Mouse (Mus musculus): Measurements from ENCODE around the gene Hmcn1.

Hmcn1 gene

GRCm38 (mm10) chr1:150631856-150632171, 361.4 kb downstream of the Hmcn1 start:
- no peak for DNase-seq (ENCODE audit: low spot score)

GRCm38 (mm10) chr1:150631035-150631855, 362.0 kb downstream of the Hmcn1 start:
- DNase-seq (ENCODE audit: low spot score), result no peak

- DNase-seq (ENCODE audit: low spot score), result no peak
Measured at GRCm38 (mm10) chr1:150623226-150623625, 370.0 kb downstream of the Hmcn1 start.

GRCm38 (mm10) chr1:150610539-150610938, 382.7 kb downstream of the Hmcn1 start:
- DNase-seq (ENCODE audit: low spot score), result no peak

GRCm38 (mm10) chr1:150606173-150606572, 387.1 kb downstream of the Hmcn1 start:
- no peak for DNase-seq (ENCODE audit: low spot score)

GRCm38 (mm10) chr1:150593614-150594013, 399.6 kb downstream of the Hmcn1 start:
- no peak for DNase-seq (ENCODE audit: low spot score)

GRCm38 (mm10) chr1:150591253-150591652, 402.0 kb downstream of the Hmcn1 start:
- DNase-seq (ENCODE audit: low spot score), result peak; percentile 15

GRCm38 (mm10) chr1:150587410-150587809, 405.8 kb downstream of the Hmcn1 start:
- no peak for DNase-seq (ENCODE audit: low spot score)

GRCm38 (mm10) chr1:150584477-150584876, 408.8 kb downstream of the Hmcn1 start:
- DNase-seq (ENCODE audit: low spot score), result no peak

- DNase-seq (ENCODE audit: low spot score), result no peak
Measured at GRCm38 (mm10) chr1:150583734-150584133, 409.5 kb downstream of the Hmcn1 start.

GRCm38 (mm10) chr1:150580561-150580960, 412.7 kb downstream of the Hmcn1 start:
- no peak for DNase-seq (ENCODE audit: low spot score)

- DNase-seq (ENCODE audit: low spot score), result no peak
Measured at GRCm38 (mm10) chr1:150573407-150573806, 419.8 kb downstream of the Hmcn1 start.

GRCm38 (mm10) chr1:150570562-150571156, 422.6 kb downstream of the Hmcn1 start:
- no peak for DNase-seq (ENCODE audit: low spot score)

GRCm38 (mm10) chr1:150569820-150570543, 423.3 kb downstream of the Hmcn1 start:
- no peak for DNase-seq (ENCODE audit: low spot score)

GRCm38 (mm10) chr1:150566287-150566686, 426.9 kb downstream of the Hmcn1 start:
- DNase-seq (ENCODE audit: low spot score), result no peak

GRCm38 (mm10) chr1:150556621-150557020, 436.6 kb downstream of the Hmcn1 start:
- DNase-seq (ENCODE audit: low spot score), result no peak

- DNase-seq (ENCODE audit: low spot score), result no peak
Measured at GRCm38 (mm10) chr1:150551390-150551789, 441.8 kb downstream of the Hmcn1 start.

- no peak for DNase-seq (ENCODE audit: low spot score)
Measured at GRCm38 (mm10) chr1:150546463-150546862, 446.8 kb downstream of the Hmcn1 start.

GRCm38 (mm10) chr1:150540267-150540666, 453.0 kb downstream of the Hmcn1 start:
- DNase-seq (ENCODE audit: low spot score), result no peak

GRCm38 (mm10) chr1:150537410-150538128, 455.7 kb downstream of the Hmcn1 start:
- no peak for DNase-seq (ENCODE audit: low spot score)

GRCm38 (mm10) chr1:150535770-150536534, 457.3 kb downstream of the Hmcn1 start:
- peak; percentile 17 for DNase-seq (ENCODE audit: low spot score)

GRCm38 (mm10) chr1:150534587-150534986, 458.6 kb downstream of the Hmcn1 start:
- no peak for DNase-seq (ENCODE audit: low spot score)

All from ovary, postnatal 36 days (tissue).